Mouse (Mus musculus): ENCODE results near the gene Zfp277. TPM values are rescaled to one million over a fixed set of nuclear protein-coding genes. Genes with fewer than 3 reads are reported as not detected.
A peak's percentile ranks its signal among the peaks of the same experiment; 100 is the strongest.

Zfp277 gene
- 32.4 and 35.8 TPM in 2 replicates for polyA plus RNA-seq (2014; fragmentation: Nextera tagmentation; extraction: Ambion mirVana)

DNA sequence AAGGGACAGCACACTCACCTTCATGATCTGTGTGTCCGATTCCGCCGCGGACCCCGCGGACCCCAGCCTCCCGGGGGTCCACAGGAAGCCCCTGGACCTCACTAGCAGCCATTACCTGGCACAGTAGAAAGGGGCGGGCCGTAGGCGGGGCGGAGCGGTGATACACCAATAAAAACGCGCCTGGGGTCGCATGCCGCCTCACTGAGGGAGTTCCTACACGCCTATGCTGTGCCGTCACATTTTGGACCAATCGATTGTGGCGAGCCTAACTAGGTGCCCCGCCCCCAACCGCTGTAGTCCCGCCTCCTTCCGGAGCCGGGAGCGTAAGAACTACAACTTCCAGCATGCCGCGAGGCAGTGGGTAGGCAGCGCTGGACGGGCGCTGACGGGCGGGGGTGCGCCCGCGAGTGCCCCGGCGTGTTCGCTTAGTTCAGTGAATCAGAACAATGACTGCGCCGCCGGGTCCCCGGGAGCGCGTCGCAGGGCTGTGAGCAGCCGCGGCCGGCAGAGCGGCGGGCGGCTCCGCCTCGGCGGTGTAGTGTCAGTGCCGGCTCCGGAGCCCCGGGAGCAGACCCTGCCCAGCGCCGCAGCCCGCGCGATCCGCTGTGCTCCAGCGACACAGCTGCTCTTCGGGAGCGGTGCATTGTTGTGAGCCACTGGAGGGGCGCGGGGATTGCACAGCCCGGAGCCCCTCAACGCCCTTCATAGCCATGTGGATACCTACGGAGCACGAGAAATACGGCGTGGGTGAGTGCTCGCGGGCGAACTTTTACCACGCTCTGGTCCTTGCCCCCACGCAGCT, at the start of gene Zfp277, which contains the start of gene Dock4:
Gene Zfp277, minus strand, starts transcription at position 255 of the 802 bp plus-strand sequence.
Gene Dock4, plus strand, starts transcription at position 305 of the 802 bp plus-strand sequence.
- peak; percentile 99 for ATAC-seq (replicated peaks; ENCODE audit: insufficient number of reproducible peaks, low FRiP score, low TSS enrichment)
- peak within 1 kb of the TSS; percentile 86 for H3K4me2 ChIP-seq
- no peaks in the 10 kb centered on the region for H3K9me3 ChIP-seq (replicated peaks; ENCODE audit: control insufficient read depth, low read length)
- WGBS (ENCODE audit: insufficient replicate concordance), result under 1% methylated on average over 78 of the region's 80 CpGs
- peak within 1 kb of the TSS; percentile 71 for H3K27ac ChIP-seq (ENCODE audit: low read depth, low read length)
- no peaks in the 10 kb centered on the region for H3K27me3 ChIP-seq (ENCODE audit: control insufficient read depth, insufficient read depth, low read length)
- H3K4me1 ChIP-seq (ENCODE audit: control insufficient read depth, insufficient read depth, low read length), result peaks cover 4% of the 10 kb centered on the region
- peak within 1 kb of the TSS; percentile 91 for H3K4me3 ChIP-seq (ENCODE audit: low read depth, low read length)
- H3K9ac ChIP-seq (ENCODE audit: low read depth, low read length), result peak within 1 kb of the TSS; percentile 84
- H3K36me3 ChIP-seq (ENCODE audit: control insufficient read depth, insufficient read depth, low read length), result no peaks in the 10 kb centered on the region

DNA sequence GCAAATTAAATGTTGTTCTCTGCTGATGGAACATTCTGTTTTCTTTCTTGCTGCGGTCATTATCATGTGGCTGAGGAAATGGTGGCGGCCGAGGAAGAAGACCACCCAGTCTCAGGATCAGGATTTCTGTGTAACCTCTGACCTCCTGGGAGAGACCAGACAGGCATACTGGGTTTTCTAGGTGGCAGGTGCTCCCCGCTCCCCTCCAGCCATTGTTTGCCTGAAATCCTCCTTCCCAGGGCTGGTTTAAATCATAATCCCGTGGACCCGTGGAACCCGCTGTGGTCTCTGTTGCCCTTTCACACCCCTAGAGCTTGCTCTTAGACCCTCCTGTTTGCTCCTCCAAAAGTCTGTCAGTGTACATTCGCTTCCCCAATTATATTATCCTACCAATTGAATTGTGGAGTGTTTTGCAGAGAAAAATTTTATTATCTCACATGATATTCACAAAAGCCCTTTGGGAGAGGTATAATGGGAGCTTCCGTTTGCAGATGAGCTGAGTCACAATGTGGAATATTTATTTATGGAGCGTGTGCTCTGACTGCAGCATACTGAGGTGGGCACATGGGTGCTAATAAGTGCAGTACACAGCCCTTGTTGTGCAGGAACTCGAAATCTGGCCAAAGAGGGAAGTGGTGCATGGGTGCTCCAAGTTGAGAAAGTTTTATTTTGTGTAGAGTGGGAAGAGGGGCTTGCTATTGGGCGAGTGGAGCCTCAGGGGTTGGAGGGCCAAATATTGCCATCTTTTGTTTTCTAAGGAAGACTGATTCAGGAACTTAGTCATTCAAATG, 40.5 kb upstream of the Zfp277 start:
- no peak overlapping the region for H3K4me3 ChIP-seq (ENCODE audit: low read depth, low read length)
- no peak overlapping the region for H3K27ac ChIP-seq (ENCODE audit: low read depth, low read length)
- ATAC-seq (replicated peaks; ENCODE audit: insufficient number of reproducible peaks, low FRiP score, low TSS enrichment), result no peak
- H3K9ac ChIP-seq (ENCODE audit: low read depth, low read length), result no peak overlapping the region
- no peaks in the 10 kb centered on the region for H3K27me3 ChIP-seq (ENCODE audit: control insufficient read depth, insufficient read depth, low read length)
- no peaks in the 10 kb centered on the region for H3K36me3 ChIP-seq (ENCODE audit: control insufficient read depth, insufficient read depth, low read length)
- WGBS (ENCODE audit: insufficient replicate concordance), result 62% methylated on average over 12 of the region's 12 CpGs
- H3K4me1 ChIP-seq (ENCODE audit: control insufficient read depth, insufficient read depth, low read length), result peaks cover 10% of the 10 kb centered on the region; the same call in 1 of the 2 replicates
- H3K9me3 ChIP-seq (replicated peaks; ENCODE audit: control insufficient read depth, low read length), result no peaks in the 10 kb centered on the region
- H3K4me2 ChIP-seq, result no peak overlapping the region

DNA sequence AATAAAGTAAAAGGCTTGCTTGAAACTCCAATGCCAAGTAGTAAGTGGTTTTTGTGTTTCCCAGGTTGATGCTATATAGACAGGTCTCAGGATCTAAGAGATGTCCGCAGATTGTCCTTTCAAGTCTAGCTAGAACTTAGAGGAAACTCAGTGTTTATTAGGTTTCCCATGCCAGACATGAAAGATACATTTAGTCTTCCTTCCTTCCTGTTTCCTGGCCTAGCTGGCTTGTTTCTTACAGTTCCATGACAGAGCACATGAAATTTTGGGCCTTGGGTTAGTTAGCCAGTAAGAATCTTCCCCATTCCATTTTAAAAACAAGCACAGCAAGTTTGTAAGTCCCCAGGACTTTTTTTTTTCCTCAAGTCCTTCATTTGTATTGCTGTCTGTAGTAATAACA, 39.5 kb upstream of the Zfp277 start:
- H3K4me3 ChIP-seq (ENCODE audit: low read depth, low read length), result no peak overlapping the region
- no peak overlapping the region for H3K4me2 ChIP-seq
- H3K27ac ChIP-seq (ENCODE audit: low read depth, low read length), result no peak overlapping the region; the same call in 1 of the 2 replicates
- no peaks in the 10 kb centered on the region for H3K27me3 ChIP-seq (ENCODE audit: control insufficient read depth, insufficient read depth, low read length)
- ATAC-seq (replicated peaks; ENCODE audit: insufficient number of reproducible peaks, low FRiP score, low TSS enrichment), result no peak
- WGBS (ENCODE audit: insufficient replicate concordance), result 70% methylated on average over 1 of the region's 1 CpGs
- no peak overlapping the region for H3K9ac ChIP-seq (ENCODE audit: low read depth, low read length)
- no peaks in the 10 kb centered on the region for H3K36me3 ChIP-seq (ENCODE audit: control insufficient read depth, insufficient read depth, low read length)
- peaks cover 10% of the 10 kb centered on the region; the same call in 1 of the 2 replicates for H3K4me1 ChIP-seq (ENCODE audit: control insufficient read depth, insufficient read depth, low read length)
- no peaks in the 10 kb centered on the region for H3K9me3 ChIP-seq (replicated peaks; ENCODE audit: control insufficient read depth, low read length)

DNA sequence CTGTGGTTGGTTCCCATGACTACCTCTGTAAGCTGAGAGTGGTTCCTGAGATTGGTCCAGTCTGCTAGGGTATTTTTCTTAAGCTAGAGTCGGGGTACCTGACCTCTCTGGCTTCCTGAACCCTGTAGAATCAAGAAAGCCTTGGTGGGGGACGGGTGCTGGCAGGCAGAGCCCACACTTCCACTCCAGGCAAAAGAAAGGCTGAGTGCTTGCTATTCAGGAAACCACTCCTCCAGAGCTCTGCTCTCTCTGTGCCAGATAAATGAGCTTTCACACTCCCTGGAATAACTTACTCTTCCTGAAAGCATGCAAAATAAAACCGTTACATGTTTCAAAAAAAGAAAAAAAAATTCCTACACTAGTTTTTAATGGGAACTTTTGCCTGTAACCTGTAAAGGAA, 38.5 kb upstream of the Zfp277 start:
- Histone ChIP-seq H3K4me1 (ENCODE audit: control insufficient read depth, insufficient read depth, low read length) (peaks cover 10% of the 10 kb centered on the region; the same call in 1 of the 2 replicates), H3K27ac (ENCODE audit: low read depth, low read length) (no peak overlapping the region), H3K4me2 (no peak overlapping the region), H3K27me3 (ENCODE audit: control insufficient read depth, insufficient read depth, low read length) (no peaks in the 10 kb centered on the region), H3K9me3 (replicated peaks; ENCODE audit: control insufficient read depth, low read length) (no peaks in the 10 kb centered on the region), H3K36me3 (ENCODE audit: control insufficient read depth, insufficient read depth, low read length) (no peaks in the 10 kb centered on the region), H3K9ac (ENCODE audit: low read depth, low read length) (no peak overlapping the region), H3K4me3 (ENCODE audit: low read depth, low read length) (no peak overlapping the region)
- WGBS (ENCODE audit: insufficient replicate concordance), result 24% methylated on average over 3 of the region's 3 CpGs
- ATAC-seq (replicated peaks; ENCODE audit: insufficient number of reproducible peaks, low FRiP score, low TSS enrichment), result no peak

DNA sequence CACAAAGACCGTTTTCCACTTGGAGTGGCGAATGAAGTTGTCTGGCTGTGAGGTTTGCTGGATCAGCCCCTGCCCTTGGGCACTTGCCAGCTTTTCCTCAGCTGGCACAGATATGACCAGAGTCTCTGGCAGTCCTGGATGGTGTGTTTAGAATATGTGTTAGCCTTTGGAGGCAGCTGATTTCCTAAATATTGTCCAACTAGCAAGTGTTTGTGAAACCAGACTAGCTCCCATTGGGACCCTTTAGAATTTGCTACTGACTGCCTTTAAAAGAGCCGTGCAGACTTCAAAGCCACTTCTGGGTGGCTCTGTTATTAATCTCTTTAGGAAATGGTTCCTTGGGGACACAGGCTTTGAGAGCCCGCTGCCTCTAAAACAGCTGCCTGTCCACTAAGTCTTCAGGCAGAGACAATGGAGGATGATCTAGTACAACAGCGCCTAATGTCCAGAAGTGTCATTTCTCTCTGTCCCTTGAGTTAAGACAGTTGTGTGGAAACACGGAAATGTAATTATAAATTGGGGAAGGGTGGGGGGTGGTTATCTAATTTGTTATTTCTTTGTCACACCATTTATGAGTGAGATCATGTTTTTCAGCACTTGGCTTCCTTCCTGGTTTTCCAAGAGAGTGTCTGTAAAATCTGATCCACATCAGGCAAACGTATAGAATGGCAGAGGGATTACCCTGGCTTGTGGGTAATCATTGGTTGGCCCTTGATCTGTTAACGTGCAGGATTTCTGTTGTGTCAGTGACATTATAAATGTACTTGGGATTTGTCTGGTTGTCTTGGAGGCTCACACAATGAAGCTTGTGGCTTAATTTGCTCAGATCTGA, 32.1 kb upstream of the Zfp277 start:
- peaks cover 7% of the 10 kb centered on the region for H3K4me1 ChIP-seq (ENCODE audit: control insufficient read depth, insufficient read depth, low read length)
- no peaks in the 10 kb centered on the region for H3K27me3 ChIP-seq (ENCODE audit: control insufficient read depth, insufficient read depth, low read length)
- ATAC-seq (replicated peaks; ENCODE audit: insufficient number of reproducible peaks, low FRiP score, low TSS enrichment), result no peak
- H3K9ac ChIP-seq (ENCODE audit: low read depth, low read length), result no peak overlapping the region
- H3K27ac ChIP-seq (ENCODE audit: low read depth, low read length), result no peak overlapping the region
- WGBS (ENCODE audit: insufficient replicate concordance), result 61% methylated on average over 8 of the region's 8 CpGs
- no peaks in the 10 kb centered on the region for H3K36me3 ChIP-seq (ENCODE audit: control insufficient read depth, insufficient read depth, low read length)
- no peaks in the 10 kb centered on the region for H3K9me3 ChIP-seq (replicated peaks; ENCODE audit: control insufficient read depth, low read length)
- no peak overlapping the region for H3K4me3 ChIP-seq (ENCODE audit: low read depth, low read length)
- H3K4me2 ChIP-seq, result no peak overlapping the region

DNA sequence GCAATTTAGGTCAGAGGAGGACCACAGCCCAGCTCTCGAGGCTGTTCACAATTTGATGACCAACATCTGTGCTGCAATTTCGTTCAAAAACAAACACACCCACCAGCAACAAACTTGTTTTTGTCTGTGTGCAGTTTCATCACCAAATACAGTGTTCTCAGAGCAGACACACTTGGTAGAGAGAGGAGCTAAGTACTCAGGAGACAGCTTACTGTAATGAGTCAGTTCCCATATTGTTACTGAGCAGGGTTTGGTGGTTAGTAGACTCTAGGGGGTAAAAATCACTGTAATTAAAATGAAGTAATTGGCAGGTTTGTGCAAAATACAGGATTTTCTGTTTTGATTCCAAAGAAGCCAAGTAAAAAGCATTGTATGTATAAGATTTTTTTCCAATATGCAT, 28.0 kb upstream of the Zfp277 start:
- H3K4me3 ChIP-seq (ENCODE audit: low read depth, low read length), result no peak overlapping the region
- no peaks in the 10 kb centered on the region for H3K36me3 ChIP-seq (ENCODE audit: control insufficient read depth, insufficient read depth, low read length)
- H3K9ac ChIP-seq (ENCODE audit: low read depth, low read length), result no peak overlapping the region
- H3K9me3 ChIP-seq (replicated peaks; ENCODE audit: control insufficient read depth, low read length), result no peaks in the 10 kb centered on the region
- peaks cover 14% of the 10 kb centered on the region for H3K4me1 ChIP-seq (ENCODE audit: control insufficient read depth, insufficient read depth, low read length)
- WGBS (ENCODE audit: insufficient replicate concordance), result 43% methylated on average over 2 of the region's 2 CpGs
- no peak overlapping the region for H3K27ac ChIP-seq (ENCODE audit: low read depth, low read length)
- H3K4me2 ChIP-seq, result no peak overlapping the region
- H3K27me3 ChIP-seq (ENCODE audit: control insufficient read depth, insufficient read depth, low read length), result no peaks in the 10 kb centered on the region
- ATAC-seq (replicated peaks; ENCODE audit: insufficient number of reproducible peaks, low FRiP score, low TSS enrichment), result no peak

DNA sequence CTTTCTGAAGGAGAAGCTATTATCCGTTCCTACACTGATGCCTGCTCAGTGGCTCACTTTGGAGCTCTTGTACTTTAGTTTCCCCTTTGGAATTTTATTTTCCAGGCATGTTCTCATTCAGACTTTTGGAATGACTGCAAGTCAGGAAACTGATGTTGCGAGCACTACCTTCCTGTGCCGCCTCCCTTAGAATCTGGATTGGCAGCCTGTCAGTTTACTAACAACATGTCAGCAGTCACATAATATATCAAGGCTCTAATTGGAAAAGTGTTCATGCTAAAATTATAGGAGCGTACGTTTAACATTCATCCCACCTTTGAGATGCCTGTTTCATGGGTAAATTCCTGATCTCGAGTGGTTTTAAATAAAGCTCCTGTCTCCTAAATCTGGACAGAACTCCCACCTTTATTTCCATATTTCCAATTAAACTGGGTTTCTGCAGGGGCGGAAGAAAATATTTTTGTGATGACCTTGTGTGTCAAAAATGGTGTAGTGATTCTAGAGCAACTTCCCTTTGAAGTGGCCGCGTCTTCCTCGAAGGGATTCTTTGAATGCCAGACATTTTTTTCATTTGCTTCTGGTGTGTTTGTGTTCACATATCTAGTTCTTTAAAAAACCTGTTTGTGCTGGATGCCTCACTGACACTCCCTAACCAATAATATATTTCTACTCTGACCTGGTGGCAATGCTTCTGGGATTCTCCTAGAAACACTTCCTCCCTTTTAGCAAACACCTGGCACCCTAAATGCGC, 26.1 kb upstream of the Zfp277 start:
- H3K27me3 ChIP-seq (ENCODE audit: control insufficient read depth, insufficient read depth, low read length), result no peaks in the 10 kb centered on the region
- WGBS (ENCODE audit: insufficient replicate concordance), result 34% methylated on average over 11 of the region's 11 CpGs
- H3K4me3 ChIP-seq (ENCODE audit: low read depth, low read length), result no peak overlapping the region
- ATAC-seq (replicated peaks; ENCODE audit: insufficient number of reproducible peaks, low FRiP score, low TSS enrichment), result no peak
- H3K4me2 ChIP-seq, result peak overlapping the region; percentile 56
- H3K27ac ChIP-seq (ENCODE audit: low read depth, low read length), result no peak overlapping the region
- H3K9me3 ChIP-seq (replicated peaks; ENCODE audit: control insufficient read depth, low read length), result no peaks in the 10 kb centered on the region
- no peaks in the 10 kb centered on the region for H3K36me3 ChIP-seq (ENCODE audit: control insufficient read depth, insufficient read depth, low read length)
- H3K4me1 ChIP-seq (ENCODE audit: control insufficient read depth, insufficient read depth, low read length), result peaks cover 18% of the 10 kb centered on the region
- no peak overlapping the region for H3K9ac ChIP-seq (ENCODE audit: low read depth, low read length)

All from heart, embryonic 11.5 days (tissue).